Comparison of ENCODE assay signal across 30 mouse cellular contexts in genomic region chr3:146540521-146541273, GRCm38 (mm10). TPM values are rescaled to one million over a fixed set of nuclear protein-coding genes. Genes with fewer than 3 reads are reported as not detected.
DNase-seq lines count a peak whose midpoint lies in the region; ATAC-seq lines count a peak whose summit lies in the region.
"Had no signal": no experiment of that assay in that cellular context is flagged by ENCODE, and none has a peak within 500 bp of the region (broad histone marks: within the 10 kb centered on the region; RNA-seq: fewer than 3 reads in every experiment).

No protein-coding gene starts in this region.

- WGBS in lung, embryonic 16.5 days = 32% methylated on average over 4 of the region's 4 CpGs

- H3K27me3 ChIP-seq in lung, embryonic 16.5 days (ENCODE audit: control insufficient read depth, insufficient read depth, low read depth, low read length) = no peaks in the 10 kb centered on the region
- H3K27me3 ChIP-seq: heart, embryonic 12.5 days; limb, embryonic 12.5 days; liver, embryonic 15.5 days; neural tube, embryonic 15.5 days had no signal

- DNase-seq in kidney, adult 9 months = peak; percentile 73
- no peak for DNase-seq in kidney, postnatal 10 days
- DNase-seq in lung, postnatal 36 days = no peak
- DNase-seq in fibroblast of lung, adult 2 months (ENCODE audit: low read depth) = peak; percentile 25
- no peak for DNase-seq in neural tube, embryonic 10.5 days (ENCODE audit: extremely low spot score, low spot score)
- no peak for DNase-seq in embryo, embryonic 10 days (ENCODE audit: low spot score)
- DNase-seq: adrenal gland, adult 8-10 months; B cell, adult 2 months; cerebellum, adult 8-10 months; cerebellum, postnatal 25 days; gastrocnemius, postnatal 25 days; heart, adult 18-20 months; heart, postnatal 4 days; lung, postnatal 4 days; midbrain, embryonic 14.5 days; retina, postnatal 1 day; right cerebral cortex, postnatal 14 days had no signal

- no peak overlapping the region for H3K4me3 ChIP-seq in lung, embryonic 16.5 days (ENCODE audit: low read length)
- H3K4me3 ChIP-seq: heart, embryonic 12.5 days; layer of hippocampus, adult 2 months; left cerebral cortex, adult 2 months; limb, embryonic 12.5 days; liver, embryonic 15.5 days; neural tube, embryonic 15.5 days had no signal

- H3K4me1 ChIP-seq in lung, embryonic 16.5 days (replicated peaks; ENCODE audit: control insufficient read depth, insufficient read depth, low read length) = no peaks in the 10 kb centered on the region
- H3K4me1 ChIP-seq: heart, embryonic 12.5 days; limb, embryonic 12.5 days; liver, embryonic 15.5 days; neural tube, embryonic 15.5 days had no signal

- no peak overlapping the region for H3K27ac ChIP-seq in lung, embryonic 16.5 days (ENCODE audit: low read length)
- H3K27ac ChIP-seq: hindbrain, embryonic 14.5 days; layer of hippocampus, adult 2 months; left cerebral cortex, adult 2 months; limb, embryonic 12.5 days; liver, embryonic 15.5 days; neural tube, embryonic 15.5 days had no signal

- no peaks in the 10 kb centered on the region for H3K36me3 ChIP-seq in lung, embryonic 16.5 days (ENCODE audit: control insufficient read depth, insufficient read depth, low read length)
- H3K36me3 ChIP-seq: heart, embryonic 12.5 days; limb, embryonic 12.5 days; liver, embryonic 15.5 days; neural tube, embryonic 15.5 days had no signal

- H3K9me3 ChIP-seq in lung, embryonic 16.5 days (ENCODE audit: control insufficient read depth, low read length) = no peaks in the 10 kb centered on the region
- H3K9me3 ChIP-seq: heart, embryonic 12.5 days; limb, embryonic 12.5 days; liver, embryonic 15.5 days; neural tube, embryonic 15.5 days had no signal

- H3K4me2 ChIP-seq in lung, embryonic 16.5 days (ENCODE audit: low read depth, low read length) = no peak overlapping the region
- H3K4me2 ChIP-seq: heart, embryonic 12.5 days; hindbrain, embryonic 14.5 days; limb, embryonic 12.5 days; liver, embryonic 15.5 days; neural tube, embryonic 15.5 days had no signal

- H3K9ac ChIP-seq in lung, embryonic 16.5 days (ENCODE audit: low read length) = no peak overlapping the region
- H3K9ac ChIP-seq: heart, embryonic 12.5 days; hindbrain, embryonic 14.5 days; limb, embryonic 12.5 days; liver, embryonic 15.5 days; neural tube, embryonic 15.5 days had no signal

- ATAC-seq in lung, embryonic 16.5 days (ENCODE audit: low read depth) = peak; percentile 60; the same call in 1 of the 2 replicates
- ATAC-seq: activated CD4-positive, CD25-positive, alpha-beta regulatory T cell, adult 4 months; forebrain, embryonic 14.5 days; intestine, postnatal 0 days had no signal

RNA-seq across cellular contexts. Expression of gene Rpf1, which starts 19.5 kb away (rescaled TPM):
- polyA plus RNA-seq in lung, embryonic 16.5 days (2015; fragmentation: Nextera tagmentation; extraction: Ambion mirVana) = 49.1 and 52.2 TPM in 2 replicates

RNA-seq across cellular contexts. Expression of gene Uox, which starts 29.5 kb away (rescaled TPM):
- 0.45 and 1.8 TPM in 2 replicates for polyA plus RNA-seq in lung, embryonic 16.5 days (2015; fragmentation: Nextera tagmentation; extraction: Ambion mirVana)
- polyA plus RNA-seq: activated CD4-positive, CD25-positive, alpha-beta regulatory T cell, adult 4 months; embryonic facial prominence, embryonic 11.5 days; forebrain, embryonic 14.5 days; hindbrain, embryonic 14.5 days; limb, embryonic 12.5 days; midbrain, embryonic 14.5 days; neural tube, embryonic 15.5 days; stomach, embryonic 14.5 days had no signal

RNA-seq across cellular contexts. Expression of gene Gng5, which starts 41.1 kb away (rescaled TPM):
- 995 and 1,031 TPM in 2 replicates for polyA plus RNA-seq in lung, embryonic 16.5 days (2015; fragmentation: Nextera tagmentation; extraction: Ambion mirVana)

RNA-seq across cellular contexts. Expression of gene Spata1, which starts 41.1 kb away (rescaled TPM):
- 4.1 and 5.2 TPM in 2 replicates for polyA plus RNA-seq in lung, embryonic 16.5 days (2015; fragmentation: Nextera tagmentation; extraction: Ambion mirVana)

Comparison
In these comparisons a context has a peak if more than half of its experiments do, and no peak if none do; other contexts are left out.
1. DNase-seq: peak in kidney, adult 9 months (single experiment) and fibroblast of lung, adult 2 months (single experiment); none in kidney, postnatal 10 days (single experiment), lung, postnatal 36 days (single experiment), neural tube, embryonic 10.5 days (single experiment) and embryo, embryonic 10 days (single experiment).